Mouse (Mus musculus): ENCODE measurements around the gene Agap2. TPM values are rescaled to one million over a fixed set of nuclear protein-coding genes. Genes with fewer than 3 reads are reported as not detected.
"Not testable (repeated sequence)": the region's sequence is repeated elsewhere in the genome, so short reads cannot be mapped to it uniquely, and the experiment has no call there.

Agap2 gene
- total RNA-seq, 1 experiment from 2014 or later = 48.9 TPM

- ATAC-seq (replicated peaks; ENCODE audit: insufficient number of reproducible peaks, low FRiP score, low TSS enrichment, poor library complexity, severe bottlenecking) = no peak
Measured at GRCm38 (mm10) chr10:127122018-127122417, 46.9 kb downstream of the Agap2 start.

- no peak for ATAC-seq (replicated peaks; ENCODE audit: insufficient number of reproducible peaks, low FRiP score, low TSS enrichment, poor library complexity, severe bottlenecking)
Measured at GRCm38 (mm10) chr10:127122784-127123435, 47.8 kb downstream of the Agap2 start.

GRCm38 (mm10) chr10:127123436-127123805, 48.3 kb downstream of the Agap2 start:
- ATAC-seq (replicated peaks; ENCODE audit: insufficient number of reproducible peaks, low FRiP score, low TSS enrichment, poor library complexity, severe bottlenecking) = peak; percentile 27; the same call in 1 of the 2 replicates

- peak; percentile 52 for ATAC-seq (replicated peaks; ENCODE audit: insufficient number of reproducible peaks, low FRiP score, low TSS enrichment, poor library complexity, severe bottlenecking)
Measured at GRCm38 (mm10) chr10:127125210-127126001, 50.3 kb downstream of the Agap2 start.

- peak; percentile 25 for ATAC-seq (replicated peaks; ENCODE audit: insufficient number of reproducible peaks, low FRiP score, low TSS enrichment, poor library complexity, severe bottlenecking)
Measured at GRCm38 (mm10) chr10:127126579-127126978, 51.5 kb downstream of the Agap2 start.

GRCm38 (mm10) chr10:127127711-127128279, 52.7 kb downstream of the Agap2 start:
- no peak for ATAC-seq (replicated peaks; ENCODE audit: insufficient number of reproducible peaks, low FRiP score, low TSS enrichment, poor library complexity, severe bottlenecking)

- no peak for ATAC-seq (replicated peaks; ENCODE audit: insufficient number of reproducible peaks, low FRiP score, low TSS enrichment, poor library complexity, severe bottlenecking)
Measured at GRCm38 (mm10) chr10:127129431-127129830, 54.3 kb downstream of the Agap2 start.

- no peak for ATAC-seq (replicated peaks; ENCODE audit: insufficient number of reproducible peaks, low FRiP score, low TSS enrichment, poor library complexity, severe bottlenecking)
Measured at GRCm38 (mm10) chr10:127132469-127132868, 57.4 kb downstream of the Agap2 start.

- not testable (repeated sequence) for ATAC-seq (replicated peaks; ENCODE audit: insufficient number of reproducible peaks, low FRiP score, low TSS enrichment, poor library complexity, severe bottlenecking)
Measured at GRCm38 (mm10) chr10:127134394-127135035, 59.4 kb downstream of the Agap2 start.

GRCm38 (mm10) chr10:127135118-127135836, 60.2 kb downstream of the Agap2 start:
- 0 out of 2 replicates have a peak, but pooled peaks have one; percentile 27 for ATAC-seq (replicated peaks; ENCODE audit: insufficient number of reproducible peaks, low FRiP score, low TSS enrichment, poor library complexity, severe bottlenecking)

- peak; percentile 78 for ATAC-seq (replicated peaks; ENCODE audit: insufficient number of reproducible peaks, low FRiP score, low TSS enrichment, poor library complexity, severe bottlenecking)
Measured at GRCm38 (mm10) chr10:127136510-127136909, 61.4 kb downstream of the Agap2 start.

- no peak for ATAC-seq (replicated peaks; ENCODE audit: insufficient number of reproducible peaks, low FRiP score, low TSS enrichment, poor library complexity, severe bottlenecking)
Measured at GRCm38 (mm10) chr10:127137896-127138295, 62.8 kb downstream of the Agap2 start.

- no peak; the same call in 1 of the 2 replicates for ATAC-seq (replicated peaks; ENCODE audit: insufficient number of reproducible peaks, low FRiP score, low TSS enrichment, poor library complexity, severe bottlenecking)
Measured at GRCm38 (mm10) chr10:127138328-127139141, 63.5 kb downstream of the Agap2 start.

GRCm38 (mm10) chr10:127140971-127141370, 65.9 kb downstream of the Agap2 start:
- no peak for ATAC-seq (replicated peaks; ENCODE audit: insufficient number of reproducible peaks, low FRiP score, low TSS enrichment, poor library complexity, severe bottlenecking)

GRCm38 (mm10) chr10:127141500-127141899, 66.4 kb downstream of the Agap2 start:
- ATAC-seq (replicated peaks; ENCODE audit: insufficient number of reproducible peaks, low FRiP score, low TSS enrichment, poor library complexity, severe bottlenecking) = peak; percentile 33

Measured in monocyte, adult 5-6 weeks (primary cell).